Mouse (Mus musculus) CH12.LX (cell line): Measurements from ENCODE around the gene Cyfip2. TPM values are rescaled to one million over a fixed set of nuclear protein-coding genes. Genes with fewer than 3 reads are reported as not detected.
A peak's percentile ranks its signal among the peaks of the same experiment; 100 is the strongest.

Experiments used
- DNase-seq: peaks from one replicate; pipeline ENCODE4 v3.0.0-alpha.2; 2013; ENCODE audit errors: extremely low read depth
- H3K27ac ChIP-seq: 2 replicates; pipeline ENCODE4 v1.5.1; 2012; ENCODE audit warnings: low read depth, mild to moderate bottlenecking, control low read depth, moderate library complexity; ENCODE audit not compliant: insufficient read depth
- H3K27me3 ChIP-seq: replicated peaks from 2 replicates; pipeline ENCODE3; 2012; ENCODE audit warnings: inconsistent platforms
- H3K36me3 ChIP-seq, 2 experiments: replicated peaks in 1 of 2; 2 replicates each; pipeline versions ENCODE3 to v1.6.1; 2012; ENCODE audit warnings: inconsistent platforms in 1 of 2, low read length in 1 of 2, mild to moderate bottlenecking in 1 of 2, mixed read lengths in 1 of 2, moderate library complexity in 1 of 2; ENCODE audit not compliant: control insufficient read depth in 1 of 2, insufficient read depth in 1 of 2
- H3K4me1 ChIP-seq, 2 experiments: 2 replicates each; pipeline ENCODE4 v1.6.1; 2012; ENCODE audit warnings: inconsistent platforms in 1 of 2, moderate library complexity in 1 of 2; ENCODE audit not compliant: insufficient read depth in 2 of 2, control insufficient read depth in 1 of 2
- H3K4me2 ChIP-seq: 2 replicates; pipeline ENCODE4 v1.6.1; 2012; ENCODE audit warnings: low read depth, mild to moderate bottlenecking, control low read depth; ENCODE audit not compliant: poor library complexity, insufficient read depth, severe bottlenecking
- H3K4me3 ChIP-seq, 3 experiments: fragments of 150-350 bp in 1 of 3; sonication (generic) in 1 of 3; replicated peaks in 1 of 3; 2 replicates each; pipeline versions ENCODE3 to v1.5.1; 2011 to 2012; ENCODE audit warnings: low read depth in 2 of 3, low read length in 2 of 3, mild to moderate bottlenecking in 2 of 3, moderate library complexity in 2 of 3, control low read depth in 1 of 3, improper control_type of control experiment in 1 of 3, inconsistent platforms in 1 of 3, mixed read lengths in 1 of 3; ENCODE audit not compliant: poor library complexity in 1 of 3
- H3K79me2 ChIP-seq: replicated peaks from 2 replicates; pipeline ENCODE4 v1.6.1; 2012; ENCODE audit warnings: mild to moderate bottlenecking, moderate library complexity; ENCODE audit not compliant: control insufficient read depth, poor library complexity, insufficient read depth, severe bottlenecking; ENCODE audit errors: extremely low read depth
- H3K9ac ChIP-seq: 2 replicates; pipeline ENCODE4 v1.6.1; 2012; ENCODE audit warnings: low read depth, mild to moderate bottlenecking, control low read depth, moderate library complexity; ENCODE audit not compliant: insufficient read depth
- H3K9me3 ChIP-seq: replicated peaks from 2 replicates; pipeline ENCODE3; 2012; ENCODE audit warnings: low read length, inconsistent platforms, mixed read lengths
- BHLHE40 ChIP-seq: IDR thresholded peaks from 2 replicates; pipeline ENCODE4 v1.6.1; 2011; ENCODE audit warnings: mild to moderate bottlenecking, low read depth, low read length, improper control_type of control experiment
- CHD1 ChIP-seq: IDR thresholded peaks from 2 replicates; pipeline ENCODE4 v1.6.1; 2012; ENCODE audit warnings: low read depth, low read length, improper control_type of control experiment, inconsistent platforms
- CHD2 ChIP-seq: IDR thresholded peaks from 2 replicates; pipeline ENCODE4 v1.6.1; 2011; ENCODE audit warnings: low read length, improper control_type of control experiment
- CTCF ChIP-seq, 2 experiments: IDR thresholded peaks in 1 of 2; conservative IDR thresholded peaks in 1 of 2; 2 replicates each; pipeline ENCODE4 v1.5.1; 2011 to 2012; ENCODE audit warnings: low read depth in 2 of 2, low read length in 2 of 2, improper control_type of control experiment in 1 of 2, inconsistent platforms in 1 of 2, mild to moderate bottlenecking in 1 of 2, moderate library complexity in 1 of 2
- E2F4 ChIP-seq: IDR thresholded peaks from 2 replicates; pipeline ENCODE4 v1.6.1; 2011; ENCODE audit warnings: low read depth, low read length, improper control_type of control experiment; ENCODE audit not compliant: insufficient replicate concordance
- ELF1 ChIP-seq: IDR thresholded peaks from 2 replicates; pipeline ENCODE4 v1.6.1; 2014; ENCODE audit warnings: low read depth, mild to moderate bottlenecking, inconsistent platforms, low read length, improper control_type of control experiment
- EP300 ChIP-seq: IDR thresholded peaks from 2 replicates; pipeline ENCODE4 v1.6.1; 2011; ENCODE audit warnings: low read length, improper control_type of control experiment
- ETS1 ChIP-seq: conservative IDR thresholded peaks from 2 replicates; pipeline ENCODE4 v1.6.1; 2012; ENCODE audit warnings: low read depth, mild to moderate bottlenecking, inconsistent platforms, low read length, improper control_type of control experiment, moderate library complexity
- GABPA ChIP-seq: IDR thresholded peaks from 2 replicates; pipeline ENCODE4 v1.6.1; 2012; ENCODE audit warnings: low read depth, low read length, improper control_type of control experiment, inconsistent platforms; ENCODE audit not compliant: insufficient replicate concordance
- HCFC1 ChIP-seq: IDR thresholded peaks from 2 replicates; pipeline ENCODE4 v1.6.1; 2012; ENCODE audit warnings: low read depth, mild to moderate bottlenecking, inconsistent platforms, low read length, improper control_type of control experiment
- IRF4 ChIP-seq: IDR thresholded peaks from 2 replicates; pipeline ENCODE4 v1.6.1; 2014; ENCODE audit warnings: low read depth, mild to moderate bottlenecking, inconsistent platforms, low read length, improper control_type of control experiment
- JUN ChIP-seq: IDR thresholded peaks from 2 replicates; pipeline ENCODE4 v1.6.1; 2011; ENCODE audit warnings: low read depth, mild to moderate bottlenecking, low read length, improper control_type of control experiment, moderate library complexity; ENCODE audit not compliant: insufficient read depth
- JUND ChIP-seq: conservative IDR thresholded peaks from 2 replicates; pipeline ENCODE4 v1.6.1; 2011; ENCODE audit warnings: low read depth, low read length, improper control_type of control experiment
- KAT2A ChIP-seq: IDR thresholded peaks from 2 replicates; pipeline ENCODE4 v1.6.1; 2012; ENCODE audit warnings: low read length, improper control_type of control experiment, inconsistent platforms; ENCODE audit not compliant: insufficient replicate concordance
- MAFK ChIP-seq: IDR thresholded peaks from 2 replicates; pipeline ENCODE4 v1.6.1; 2011; ENCODE audit warnings: low read length, improper control_type of control experiment; ENCODE audit not compliant: insufficient replicate concordance
- MAX ChIP-seq: IDR thresholded peaks from 2 replicates; pipeline ENCODE4 v1.6.1; 2011; ENCODE audit warnings: low read length, improper control_type of control experiment
- MAZ ChIP-seq: IDR thresholded peaks from 2 replicates; pipeline ENCODE4 v1.6.1; 2012; ENCODE audit warnings: low read depth, mild to moderate bottlenecking, inconsistent platforms, low read length, improper control_type of control experiment, moderate library complexity
- MEF2A ChIP-seq: IDR thresholded peaks from 2 replicates; pipeline ENCODE4 v1.6.1; 2014; ENCODE audit warnings: low read depth, mild to moderate bottlenecking, inconsistent platforms, low read length, improper control_type of control experiment, borderline replicate concordance
- MXI1 ChIP-seq: IDR thresholded peaks from 2 replicates; pipeline ENCODE4 v1.6.1; 2011; ENCODE audit warnings: mild to moderate bottlenecking, low read depth, low read length, improper control_type of control experiment
- MYC ChIP-seq: IDR thresholded peaks from 2 replicates; pipeline ENCODE4 v1.6.1; 2011; ENCODE audit warnings: low read depth, mild to moderate bottlenecking, improper control_type of control experiment, low read length
- NELFE ChIP-seq: IDR thresholded peaks from 2 replicates; pipeline ENCODE4 v1.6.1; 2011; ENCODE audit warnings: low read depth, low read length, improper control_type of control experiment
- NRF1 ChIP-seq: IDR thresholded peaks from 2 replicates; pipeline ENCODE4 v1.6.1; 2014; ENCODE audit warnings: low read depth, mild to moderate bottlenecking, inconsistent platforms, low read length, improper control_type of control experiment, moderate library complexity
- PAX5 ChIP-seq: IDR thresholded peaks from 2 replicates; pipeline ENCODE4 v1.6.1; 2012; ENCODE audit warnings: low read length, inconsistent platforms, mixed read lengths
- POLR2A ChIP-seq: IDR thresholded peaks from 2 replicates; pipeline ENCODE4 v1.6.1; 2011; ENCODE audit warnings: low read depth, mild to moderate bottlenecking, improper control_type of control experiment, low read length
- POLR2AphosphoS2 ChIP-seq: IDR thresholded peaks from 2 replicates; pipeline ENCODE4 v1.6.1; 2011; ENCODE audit warnings: low read depth, low read length, improper control_type of control experiment
- RAD21 ChIP-seq: IDR thresholded peaks from 2 replicates; pipeline ENCODE4 v1.6.1; 2011; ENCODE audit warnings: low read depth, mild to moderate bottlenecking, low read length, improper control_type of control experiment, moderate library complexity
- RCOR1 ChIP-seq: conservative IDR thresholded peaks from 2 replicates; pipeline ENCODE4 v1.6.1; 2012; ENCODE audit warnings: low read depth, mild to moderate bottlenecking, inconsistent platforms, low read length, improper control_type of control experiment
- SIN3A ChIP-seq: IDR thresholded peaks from 2 replicates; pipeline ENCODE4 v1.6.1; 2012; ENCODE audit warnings: low read length, improper control_type of control experiment, inconsistent platforms
- SMC3 ChIP-seq: IDR thresholded peaks from 2 replicates; pipeline ENCODE4 v1.6.1; 2011; ENCODE audit warnings: low read depth, low read length, improper control_type of control experiment
- TBP ChIP-seq: conservative IDR thresholded peaks from 2 replicates; pipeline ENCODE4 v1.6.1; 2011; ENCODE audit warnings: low read depth, low read length, improper control_type of control experiment
- TCF12 ChIP-seq: IDR thresholded peaks from 2 replicates; pipeline ENCODE4 v1.6.1; 2014; ENCODE audit warnings: low read depth, mild to moderate bottlenecking, inconsistent platforms, low read length, improper control_type of control experiment
- UBTF ChIP-seq: IDR thresholded peaks from 2 replicates; pipeline ENCODE4 v1.6.1; 2012; ENCODE audit warnings: low read depth, mild to moderate bottlenecking, inconsistent platforms, low read length, improper control_type of control experiment, moderate library complexity
- USF1 ChIP-seq: IDR thresholded peaks from 2 replicates; pipeline ENCODE4 v1.6.1; 2014; ENCODE audit warnings: low read depth, mild to moderate bottlenecking, inconsistent platforms, low read length, improper control_type of control experiment
- USF2 ChIP-seq: conservative IDR thresholded peaks from 2 replicates; pipeline ENCODE4 v1.6.1; 2011; ENCODE audit warnings: low read depth, low read length, improper control_type of control experiment
- ZC3H11A ChIP-seq: IDR thresholded peaks from 2 replicates; pipeline ENCODE4 v1.6.1; 2012; ENCODE audit warnings: low read depth, mild to moderate bottlenecking, inconsistent platforms, low read length, improper control_type of control experiment
- ZKSCAN1 ChIP-seq: IDR thresholded peaks from 2 replicates; pipeline ENCODE4 v1.6.1; 2012; ENCODE audit warnings: low read depth, inconsistent platforms, low read length, improper control_type of control experiment, borderline replicate concordance
- ZMIZ1 ChIP-seq: IDR thresholded peaks from 2 replicates; pipeline ENCODE4 v1.6.1; 2012; ENCODE audit warnings: low read depth, mild to moderate bottlenecking, inconsistent platforms, low read length, improper control_type of control experiment
- ZNF384 ChIP-seq: IDR thresholded peaks from 2 replicates; pipeline ENCODE4 v1.6.1; 2012; ENCODE audit warnings: low read depth, low read length, improper control_type of control experiment, inconsistent platforms
- dilution Hi-C: fragments of 300-500 bp; cut with MboI; formaldehyde crosslinking; loops from 2 replicates; pipeline ENCODE4 v1.14.3; 2020; ENCODE audit warnings: low sequenced_read_pairs; ENCODE audit not compliant: extremely low pct_unique_long_range_greater_than_20kb, extremely low pct_ligation_motif_present
- in situ Hi-C: fragments of 300-500 bp; cut with MboI; formaldehyde crosslinking; loops from 3 replicates; pipeline ENCODE4 v1.14.3; 2019; ENCODE audit warnings: low sequenced_read_pairs, low pct_ligation_motif_present, low pct_unique_long_range_greater_than_20kb, mixed read lengths
- polyA plus RNA-seq: library from polyadenylated mRNA; unstranded; fragments of >175 nt; gene quantifications from 2 replicates; pipeline ENCODE4 v1.2.1, GENCODE M21; 2012; ENCODE audit warnings: low read depth; ENCODE audit not compliant: insufficient read length
- total RNA-seq, 2 experiments: library from RNA; depleted of rRNA; stranded (reverse); fragments of 300-350 nt in 1 of 2; fragments of >200 nt in 1 of 2; gene quantifications; 2 replicates each; pipeline ENCODE4 v1.2.3; 2012 to 2014

Cyfip2 gene
- total and polyA plus RNA-seq, 3 experiments, result 40.7 to 194 (median 97.6) TPM

DNA sequence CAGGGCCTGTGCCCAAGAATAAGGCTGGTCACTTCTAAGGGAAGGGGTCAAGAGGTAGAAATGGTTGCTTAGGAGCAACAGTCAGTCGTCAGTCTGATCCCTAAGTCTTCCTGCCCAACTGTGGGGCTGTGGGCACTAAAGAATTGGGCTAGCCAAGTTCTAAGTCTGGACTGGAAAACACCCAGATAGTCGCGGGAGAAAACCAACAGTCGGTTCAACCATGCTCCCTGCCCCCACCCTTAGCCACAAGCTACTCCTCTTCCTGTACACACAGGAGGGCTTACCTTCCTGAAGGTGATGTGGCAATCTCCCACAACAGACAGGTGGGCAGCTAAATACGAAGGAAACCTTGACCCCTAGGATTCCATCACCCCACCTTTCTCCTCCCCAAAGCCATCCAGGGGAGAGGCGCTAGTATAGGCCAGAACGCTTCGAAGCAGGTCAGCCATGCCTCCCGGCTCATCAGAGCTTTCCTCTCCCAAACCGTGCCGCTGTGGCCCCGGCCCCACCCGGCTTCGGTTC, 1.4 kb downstream of the Cyfip2 start:
- H3K4me3 ChIP-seq, result peak overlapping the region; percentile 89 to 96 (median 94)
- peaks cover 3% of the 10 kb centered on the region for H3K27me3 ChIP-seq
- DNase-seq, result peak; percentile 86
- H3K79me2 ChIP-seq, result peaks cover 54% of the 10 kb centered on the region
- peak overlapping the region; percentile 90 for H3K9ac ChIP-seq
- H3K36me3 ChIP-seq, result peaks cover under 1 to 10% of the 10 kb centered on the region in 2 experiments
- H3K4me2 ChIP-seq, result peak overlapping the region; percentile 85
- peaks cover 3% of the 10 kb centered on the region for H3K9me3 ChIP-seq
- H3K4me1 ChIP-seq, result peaks cover 15 to 38% of the 10 kb centered on the region in 2 experiments
- TF ChIP-seq E2F4 (no peak), UBTF (peak; percentile 5; the same call in 1 of the 2 replicates), TBP (0 out of 2 replicates have a peak, but pooled peaks have one; percentile 72), BHLHE40 (peak; percentile 51; the same call in 1 of the 2 replicates), KAT2A (no peak), RCOR1 (no peak), NRF1 (no peak), POLR2A (peak; percentile 53; the same call in 1 of the 2 replicates), ELF1 (peak; percentile 71; the same call in 1 of the 2 replicates), CHD2 (peak; percentile 87), USF2 (no peak), MYC (0 out of 2 replicates have a peak, but pooled peaks have one; percentile 26), MXI1 (peak; percentile 49; the same call in 1 of the 2 replicates), SMC3 (no peak; the same call in none of the 2 replicates), CTCF (conservative IDR thresholded peaks at IDR 0.05 in 1 of 2, IDR thresholded peaks at IDR 0.05 in 1 of 2; ENCODE audit: low read depth in 2 of 2, low read length in 2 of 2) (no peak), NELFE (no peak), TCF12 (peak; percentile 43; the same call in 1 of the 2 replicates), EP300 (0 out of 2 replicates have a peak, but pooled peaks have one; percentile 22), JUN (no peak), ZC3H11A (no peak), ETS1 (peak; percentile 49; the same call in 1 of the 2 replicates), CHD1 (no peak; the same call in 1 of the 2 replicates), PAX5 (no peak), IRF4 (no peak; the same call in 1 of the 2 replicates), ZNF384 (no peak), SIN3A (peak; percentile 82), JUND (no peak), USF1 (no peak), ZKSCAN1 (no peak), MAZ (no peak; the same call in 1 of the 2 replicates), POLR2AphosphoS2 (no peak), MEF2A (no peak), RAD21 (no peak; the same call in 1 of the 2 replicates), MAFK (no peak), HCFC1 (peak; percentile 45), MAX (peak; percentile 62), GABPA (no peak), ZMIZ1 (0 out of 2 replicates have a peak, but pooled peaks have one; percentile 8)
- in situ Hi-C loops, result loop anchor here (5.0 kb wide), 1 partner anchor 34 kb away; no protein-coding TSS in a partner anchor
- dilution Hi-C loops, result no loop called here
- peak overlapping the region; percentile 97 for H3K27ac ChIP-seq
